Mouse (Mus musculus) bone marrow macrophage, adult 2 months (primary cell): ENCODE data around the gene 7530416G11Rik.

Experiments
- CTCF ChIP-seq: IDR thresholded peaks from 2 replicates; pipeline ENCODE4 v1.5.1; 2012; ENCODE audit warnings: low read depth, mild to moderate bottlenecking, low read length, moderate library complexity
- POLR2A ChIP-seq: IDR thresholded peaks from 2 replicates; pipeline ENCODE4 v1.6.1; 2012; ENCODE audit warnings: mild to moderate bottlenecking, low read depth, low read length, borderline replicate concordance

DNA sequence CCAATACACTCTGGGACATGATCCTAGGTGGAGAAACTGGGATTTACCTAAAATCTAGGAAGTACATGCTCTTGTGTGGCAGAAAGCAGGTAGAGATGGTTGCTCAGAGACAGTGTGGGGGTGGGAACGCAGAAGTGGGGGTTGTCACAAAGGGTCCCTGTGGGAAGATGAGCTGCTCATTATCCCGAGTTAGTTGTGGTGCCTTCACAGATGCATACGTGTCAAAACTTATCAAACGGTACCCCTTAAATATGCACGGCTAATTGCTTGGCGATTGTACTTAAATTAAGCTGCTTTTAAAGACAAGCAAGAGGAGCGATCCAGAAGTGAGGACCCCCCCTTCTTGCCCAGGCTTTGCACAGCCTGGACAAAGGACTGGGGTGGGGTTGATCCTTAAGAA lies 13.3 kb downstream of the 7530416G11Rik start:
- TF ChIP-seq POLR2A (no peak), CTCF (no peak)
